Mouse (Mus musculus): ENCODE measurements around the gene Aprt. TPM values are rescaled to one million over a fixed set of nuclear protein-coding genes. Genes with fewer than 3 reads are reported as not detected.

Gene Aprt
- polyA plus RNA-seq, 1 experiment from 2014 or later, result 291 TPM

GRCm38 (mm10) chr8:122571750-122572267, 4.9 kb downstream of the Aprt start:
- WGBS, result 95% methylated on average over 16 of the region's 17 CpGs
- Histone ChIP-seq H3K4me2 (ENCODE audit: low read depth, low read length) (no peak overlapping the region), H3K36me3 (ENCODE audit: control insufficient read depth, insufficient read depth, low read length) (peaks cover 57% of the 10 kb centered on the region), H3K27ac (replicated peaks; ENCODE audit: low read depth, low read length) (no peak overlapping the region), H3K9me3 (ENCODE audit: control insufficient read depth, low read length) (no peaks in the 10 kb centered on the region), H3K4me3 (ENCODE audit: low read depth, low read length) (no peak overlapping the region), H3K4me1 (ENCODE audit: control insufficient read depth, insufficient read depth, low read length) (peaks cover 24% of the 10 kb centered on the region), H3K27me3 (replicated peaks; ENCODE audit: control insufficient read depth, insufficient read depth, low read length) (no peaks in the 10 kb centered on the region), H3K9ac (ENCODE audit: low read depth, low read length) (no peak overlapping the region)
- DNase-seq (ENCODE audit: low spot score), result no peak
- ATAC-seq (ENCODE audit: low read depth), result no peak

GRCm38 (mm10) chr8:122571153-122571552, 5.6 kb downstream of the Aprt start:
- 94% methylated on average over 11 of the region's 11 CpGs for WGBS
- H3K36me3 ChIP-seq (ENCODE audit: control insufficient read depth, insufficient read depth, low read length), result peaks cover 57% of the 10 kb centered on the region

GRCm38 (mm10) chr8:122569996-122570395, 6.7 kb downstream of the Aprt start:
- H3K36me3 ChIP-seq (ENCODE audit: control insufficient read depth, insufficient read depth, low read length), result peaks cover 57% of the 10 kb centered on the region

More at GRCm38 (mm10) chr8:122571153-122571552, 5.6 kb downstream of the Aprt start:
- ATAC-seq (ENCODE audit: low read depth) (no peak), DNase-seq (ENCODE audit: low spot score) (no peak)
- H3K9me3 ChIP-seq (ENCODE audit: control insufficient read depth, low read length), result no peaks in the 10 kb centered on the region
- no peak overlapping the region for H3K4me2 ChIP-seq (ENCODE audit: low read depth, low read length)
- H3K4me1 ChIP-seq (ENCODE audit: control insufficient read depth, insufficient read depth, low read length), result peaks cover 29% of the 10 kb centered on the region
- no peak overlapping the region for H3K9ac ChIP-seq (ENCODE audit: low read depth, low read length)
- H3K27ac ChIP-seq (replicated peaks; ENCODE audit: low read depth, low read length), result no peak overlapping the region
- H3K27me3 ChIP-seq (replicated peaks; ENCODE audit: control insufficient read depth, insufficient read depth, low read length), result no peaks in the 10 kb centered on the region
- no peak overlapping the region for H3K4me3 ChIP-seq (ENCODE audit: low read depth, low read length)

GRCm38 (mm10) chr8:122569329-122569728, 7.4 kb downstream of the Aprt start:
- no peak for DNase-seq (ENCODE audit: low spot score)
- H3K36me3 ChIP-seq (ENCODE audit: control insufficient read depth, insufficient read depth, low read length), result peaks cover 52% of the 10 kb centered on the region
- no peak for ATAC-seq (ENCODE audit: low read depth)
- no peak overlapping the region for H3K27ac ChIP-seq (replicated peaks; ENCODE audit: low read depth, low read length)
- H3K4me2 ChIP-seq (ENCODE audit: low read depth, low read length), result peak overlapping the region; percentile 82
- H3K4me1 ChIP-seq (ENCODE audit: control insufficient read depth, insufficient read depth, low read length), result peaks cover 16% of the 10 kb centered on the region
- H3K9ac ChIP-seq (ENCODE audit: low read depth, low read length), result peak overlapping the region; percentile 97
- 53% methylated on average over 7 of the region's 9 CpGs for WGBS
- peak overlapping the region; percentile 92 for H3K4me3 ChIP-seq (ENCODE audit: low read depth, low read length)
- no peaks in the 10 kb centered on the region for H3K27me3 ChIP-seq (replicated peaks; ENCODE audit: control insufficient read depth, insufficient read depth, low read length)
- H3K9me3 ChIP-seq (ENCODE audit: control insufficient read depth, low read length), result no peaks in the 10 kb centered on the region

More at GRCm38 (mm10) chr8:122569996-122570395, 6.7 kb downstream of the Aprt start:
- Histone ChIP-seq H3K4me2 (ENCODE audit: low read depth, low read length) (peak overlapping the region; percentile 82; the same call in 1 of the 2 replicates), H3K27me3 (replicated peaks; ENCODE audit: control insufficient read depth, insufficient read depth, low read length) (no peaks in the 10 kb centered on the region), H3K9ac (ENCODE audit: low read depth, low read length) (no peak overlapping the region), H3K9me3 (ENCODE audit: control insufficient read depth, low read length) (no peaks in the 10 kb centered on the region), H3K27ac (replicated peaks; ENCODE audit: low read depth, low read length) (no peak overlapping the region), H3K4me3 (ENCODE audit: low read depth, low read length) (no peak overlapping the region), H3K4me1 (ENCODE audit: control insufficient read depth, insufficient read depth, low read length) (peaks cover 18% of the 10 kb centered on the region)
- no peak for DNase-seq (ENCODE audit: low spot score)
- ATAC-seq (ENCODE audit: low read depth), result no peak
- WGBS, result 95% methylated on average over 16 of the region's 16 CpGs

GRCm38 (mm10) chr8:122568881-122569309, 7.8 kb downstream of the Aprt start:
- DNase-seq (ENCODE audit: low spot score), result peak; percentile 47
- Histone ChIP-seq H3K27ac (replicated peaks; ENCODE audit: low read depth, low read length) (no peak overlapping the region; the same call in 1 of the 2 replicates), H3K9me3 (ENCODE audit: control insufficient read depth, low read length) (no peaks in the 10 kb centered on the region)

GRCm38 (mm10) chr8:122568109-122568504, 8.6 kb downstream of the Aprt start:
- WGBS, result 1% methylated on average over 23 of the region's 34 CpGs

More at GRCm38 (mm10) chr8:122568881-122569309, 7.8 kb downstream of the Aprt start:
- Histone ChIP-seq H3K36me3 (ENCODE audit: control insufficient read depth, insufficient read depth, low read length) (peaks cover 48% of the 10 kb centered on the region), H3K4me1 (ENCODE audit: control insufficient read depth, insufficient read depth, low read length) (peaks cover 16% of the 10 kb centered on the region), H3K27me3 (replicated peaks; ENCODE audit: control insufficient read depth, insufficient read depth, low read length) (no peaks in the 10 kb centered on the region), H3K4me2 (ENCODE audit: low read depth, low read length) (peak overlapping the region; percentile 82), H3K9ac (ENCODE audit: low read depth, low read length) (peak overlapping the region; percentile 97), H3K4me3 (ENCODE audit: low read depth, low read length) (peak overlapping the region; percentile 92)
- 8% methylated on average over 10 of the region's 10 CpGs for WGBS
- ATAC-seq (ENCODE audit: low read depth), result no peak

GRCm38 (mm10) chr8:122567361-122568108, 9.2 kb downstream of the Aprt start, which contains the start of gene Cdt1:
Gene Cdt1, plus strand, starts transcription at chr8:122568015.
- H3K4me3 ChIP-seq (ENCODE audit: low read depth, low read length), result peak within 1 kb of the TSS; percentile 92
- peaks cover 36% of the 10 kb centered on the region for H3K36me3 ChIP-seq (ENCODE audit: control insufficient read depth, insufficient read depth, low read length)
- peak within 1 kb of the TSS; percentile 97 for H3K9ac ChIP-seq (ENCODE audit: low read depth, low read length)
- ATAC-seq (ENCODE audit: low read depth) (peak; percentile 96), DNase-seq (ENCODE audit: low spot score) (peak; percentile 98)
- H3K27me3 ChIP-seq (replicated peaks; ENCODE audit: control insufficient read depth, insufficient read depth, low read length), result no peaks in the 10 kb centered on the region
- peaks cover 16% of the 10 kb centered on the region for H3K4me1 ChIP-seq (ENCODE audit: control insufficient read depth, insufficient read depth, low read length)
- peak within 1 kb of the TSS; percentile 93 for H3K27ac ChIP-seq (replicated peaks; ENCODE audit: low read depth, low read length)
- WGBS, result under 1% methylated on average over 48 of the region's 62 CpGs
- peak within 1 kb of the TSS; percentile 82 for H3K4me2 ChIP-seq (ENCODE audit: low read depth, low read length)
- H3K9me3 ChIP-seq (ENCODE audit: control insufficient read depth, low read length), result no peaks in the 10 kb centered on the region

More at GRCm38 (mm10) chr8:122568109-122568504, 8.6 kb downstream of the Aprt start:
- Histone ChIP-seq H3K4me2 (ENCODE audit: low read depth, low read length) (peak overlapping the region; percentile 82), H3K27ac (replicated peaks; ENCODE audit: low read depth, low read length) (peak overlapping the region; percentile 93), H3K4me3 (ENCODE audit: low read depth, low read length) (peak overlapping the region; percentile 92), H3K36me3 (ENCODE audit: control insufficient read depth, insufficient read depth, low read length) (peaks cover 40% of the 10 kb centered on the region), H3K27me3 (replicated peaks; ENCODE audit: control insufficient read depth, insufficient read depth, low read length) (no peaks in the 10 kb centered on the region), H3K4me1 (ENCODE audit: control insufficient read depth, insufficient read depth, low read length) (peaks cover 16% of the 10 kb centered on the region), H3K9me3 (ENCODE audit: control insufficient read depth, low read length) (no peaks in the 10 kb centered on the region), H3K9ac (ENCODE audit: low read depth, low read length) (peak overlapping the region; percentile 97)
- ATAC-seq (ENCODE audit: low read depth) (peak; percentile 24), DNase-seq (ENCODE audit: low spot score) (no peak)

- WGBS, result 22% methylated on average over 6 of the region's 6 CpGs
- Histone ChIP-seq H3K4me1 (ENCODE audit: control insufficient read depth, insufficient read depth, low read length) (peaks cover 16% of the 10 kb centered on the region), H3K4me3 (ENCODE audit: low read depth, low read length) (peak overlapping the region; percentile 92), H3K36me3 (ENCODE audit: control insufficient read depth, insufficient read depth, low read length) (peaks cover 28% of the 10 kb centered on the region), H3K27me3 (replicated peaks; ENCODE audit: control insufficient read depth, insufficient read depth, low read length) (no peaks in the 10 kb centered on the region), H3K9me3 (ENCODE audit: control insufficient read depth, low read length) (no peaks in the 10 kb centered on the region), H3K9ac (ENCODE audit: low read depth, low read length) (peak overlapping the region; percentile 97), H3K27ac (replicated peaks; ENCODE audit: low read depth, low read length) (peak overlapping the region; percentile 93), H3K4me2 (ENCODE audit: low read depth, low read length) (peak overlapping the region; percentile 82)
- DNase-seq (ENCODE audit: low spot score), result no peak
- ATAC-seq (ENCODE audit: low read depth), result no peak
These were observed 9.9 kb downstream of the Aprt start for GRCm38 (mm10) chr8:122566766-122567165.
